Mouse (Mus musculus) lung, postnatal 4 days (tissue): ENCODE results near the gene Adgrl2.

ENCODE experiments used
- DNase-seq, 2 experiments: peaks; one replicate each; pipeline ENCODE4 v3.0.0; 2021

Adgrl2 gene

GRCm38 (mm10) chr3:148818414-148819105 lies 171.8 kb downstream of the Adgrl2 start:
- no peak for DNase-seq

- DNase-seq, result no peak
Observed at GRCm38 (mm10) chr3:148817491-148817890, 172.9 kb downstream of the Adgrl2 start.

- DNase-seq, result no peak
Observed at GRCm38 (mm10) chr3:148813121-148813520, 177.2 kb downstream of the Adgrl2 start.

GRCm38 (mm10) chr3:148812059-148812458 lies 178.3 kb downstream of the Adgrl2 start:
- no peak for DNase-seq

GRCm38 (mm10) chr3:148806977-148807376 lies 183.4 kb downstream of the Adgrl2 start:
- DNase-seq, result no peak

- DNase-seq, result no peak
Observed at GRCm38 (mm10) chr3:148793286-148793913, 197.0 kb downstream of the Adgrl2 start.

GRCm38 (mm10) chr3:148770310-148770709 lies 220.0 kb downstream of the Adgrl2 start:
- DNase-seq, result no peak
